Mouse (Mus musculus) liver, embryonic 12.5 days (tissue): ENCODE data around the gene C6. TPM values are rescaled to one million over a fixed set of nuclear protein-coding genes. Genes with fewer than 3 reads are reported as not detected.

Experiments
- ATAC-seq: fragments of 200-750 bp; cut with Nextera tagmentation; 2 replicates; pipeline ENCODE4 v1.8.0; 2017; ENCODE audit warnings: moderate number of reproducible peaks, mild to moderate bottlenecking, moderate library complexity
- H3K27ac ChIP-seq: fragments of 300-500 bp; sonication (generic); 2 replicates; pipeline ENCODE4 v1.5.1; 2016; ENCODE audit warnings: mild to moderate bottlenecking
- H3K27me3 ChIP-seq: fragments of 300-500 bp; sonication (generic); replicated peaks from 2 replicates; pipeline ENCODE4 v1.6.1; 2016; ENCODE audit warnings: mild to moderate bottlenecking, moderate library complexity
- H3K36me3 ChIP-seq: fragments of 300-500 bp; sonication (generic); 2 replicates; pipeline ENCODE4 v1.6.1; 2016; ENCODE audit warnings: mild to moderate bottlenecking, moderate library complexity
- H3K4me1 ChIP-seq: fragments of 300-500 bp; sonication (generic); 2 replicates; pipeline ENCODE4 v1.6.1; 2016
- H3K4me2 ChIP-seq: fragments of 300-500 bp; sonication (generic); 2 replicates; pipeline ENCODE4 v1.6.1; 2016; ENCODE audit warnings: mild to moderate bottlenecking, moderate library complexity
- H3K4me3 ChIP-seq: fragments of 300-500 bp; sonication (generic); 2 replicates; pipeline ENCODE4 v1.5.1; 2016; ENCODE audit warnings: mild to moderate bottlenecking, moderate library complexity
- H3K9ac ChIP-seq: fragments of 300-500 bp; sonication (generic); 2 replicates; pipeline ENCODE4 v1.6.1; 2016; ENCODE audit warnings: mild to moderate bottlenecking, moderate library complexity
- H3K9me3 ChIP-seq: fragments of 300-500 bp; sonication (generic); replicated peaks from 2 replicates; pipeline ENCODE4 v1.6.1; 2016; ENCODE audit warnings: mild to moderate bottlenecking, moderate library complexity
- WGBS: fragments of 180-500 bp; shearing (Covaris S2); methylation state at CpG from one replicate; pipeline ENCODE4 v1.1.7; 2016; ENCODE audit not compliant: insufficient replicate concordance; 5-methylcytosine and 5-hydroxymethylcytosine counted together
- polyA plus RNA-seq: library from polyadenylated mRNA; unstranded; fragments of >200 nt; fragmentation: Nextera tagmentation; extraction: Ambion mirVana; gene quantifications from 2 replicates; pipeline ENCODE4 v1.2.1, GENCODE M21; 2016

C6 gene
- polyA plus RNA-seq: 0.21 and 0.32 TPM in 2 replicates

- Histone ChIP-seq H3K4me2 (no peak within 1 kb of the TSS), H3K4me1 (no peaks in the 10 kb centered on the region), H3K9me3 (no peaks in the 10 kb centered on the region), H3K27ac (no peak within 1 kb of the TSS), H3K27me3 (no peaks in the 10 kb centered on the region), H3K36me3 (no peaks in the 10 kb centered on the region), H3K4me3 (no peak within 1 kb of the TSS), H3K9ac (no peak within 1 kb of the TSS)
- ATAC-seq: no peak
- WGBS: 70% methylated on average over 9 of the region's 9 CpGs
Measured at GRCm38 (mm10) chr15:4726830-4727310, at the start of gene C6. Gene C6 (plus strand): TSS chr15:4727175.

DNA sequence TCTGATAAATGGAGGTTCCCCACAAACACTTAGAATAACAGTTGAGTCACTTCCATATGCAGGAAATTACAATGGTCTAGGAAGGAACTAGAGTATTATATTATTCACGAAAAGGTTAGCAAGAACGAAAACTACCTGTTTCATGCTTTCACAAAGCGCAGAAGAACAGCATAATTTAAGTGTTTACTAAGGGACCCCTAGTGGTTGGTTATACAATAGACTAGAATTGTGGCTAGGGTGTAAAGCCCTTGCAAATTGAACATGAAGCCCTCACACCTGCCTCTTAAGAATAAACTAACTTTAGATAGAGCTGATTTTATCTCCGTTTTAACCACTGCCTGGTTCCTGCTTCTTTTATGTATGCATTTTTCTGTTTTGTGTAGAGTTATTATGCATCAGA, 29.4 kb upstream of the C6 start:
- Histone ChIP-seq H3K4me2 (no peak overlapping the region), H3K4me1 (no peaks in the 10 kb centered on the region), H3K27me3 (no peaks in the 10 kb centered on the region), H3K27ac (no peak overlapping the region), H3K36me3 (no peaks in the 10 kb centered on the region), H3K4me3 (no peak overlapping the region), H3K9me3 (peaks cover 13% of the 10 kb centered on the region; the same call in 1 of the 2 replicates), H3K9ac (no peak overlapping the region)
- no peak for ATAC-seq
- 70% methylated on average over 4 of the region's 4 CpGs for WGBS

DNA sequence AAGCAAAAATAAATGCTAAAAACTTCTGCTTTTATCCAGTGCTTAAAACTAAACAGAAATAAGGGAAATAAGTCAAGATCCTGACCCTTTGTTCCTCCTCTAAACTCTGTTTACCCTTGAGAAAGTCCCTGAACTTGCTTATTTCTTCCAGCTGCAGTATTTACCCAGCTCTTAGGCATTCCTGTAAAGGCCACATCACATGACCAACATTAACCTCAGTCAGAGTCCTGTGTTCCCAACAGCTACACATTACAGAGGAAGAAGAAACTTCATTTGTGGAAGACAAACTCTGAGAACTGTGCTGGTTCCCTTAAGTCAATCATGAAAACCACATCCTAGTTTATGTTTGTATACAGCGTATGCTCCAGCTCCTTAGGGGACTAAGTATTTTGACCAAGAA, 7.2 kb downstream of the C6 start:
- 68% methylated on average over 1 of the region's 1 CpGs for WGBS
- Histone ChIP-seq H3K27ac (no peak overlapping the region), H3K4me3 (no peak overlapping the region), H3K36me3 (no peaks in the 10 kb centered on the region), H3K4me1 (no peaks in the 10 kb centered on the region), H3K27me3 (no peaks in the 10 kb centered on the region), H3K9ac (no peak overlapping the region), H3K4me2 (no peak overlapping the region), H3K9me3 (no peaks in the 10 kb centered on the region)
- no peak for ATAC-seq

DNA sequence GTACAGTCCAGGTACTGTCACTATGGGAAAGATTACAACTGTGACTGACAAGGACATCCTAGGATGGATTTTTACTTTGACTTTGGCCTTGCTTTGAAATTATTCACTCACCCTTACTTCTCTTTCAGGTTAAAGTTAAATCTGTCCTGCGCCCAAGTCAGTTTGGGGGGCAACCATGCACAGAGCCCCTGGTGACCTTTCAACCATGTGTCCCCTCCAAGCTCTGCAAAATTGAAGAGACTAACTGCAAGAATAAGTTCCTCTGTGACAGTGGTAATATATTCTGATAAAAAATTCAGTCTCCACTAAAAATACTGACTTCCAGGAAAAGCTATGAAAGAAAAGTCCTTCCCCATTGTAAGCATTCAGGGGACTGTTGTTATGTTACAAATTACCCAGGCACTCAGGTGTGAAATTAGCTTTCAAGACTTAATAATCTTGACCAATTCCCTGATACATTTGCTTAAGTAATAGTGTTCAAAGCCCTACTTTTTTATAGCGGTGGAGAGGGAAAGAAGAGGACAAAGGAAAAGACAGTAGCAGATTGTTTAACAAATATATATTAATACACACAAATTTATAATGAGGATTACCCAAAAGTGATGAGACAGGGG, 8.1 kb downstream of the C6 start:
- no peaks in the 10 kb centered on the region for H3K27me3 ChIP-seq

DNA sequence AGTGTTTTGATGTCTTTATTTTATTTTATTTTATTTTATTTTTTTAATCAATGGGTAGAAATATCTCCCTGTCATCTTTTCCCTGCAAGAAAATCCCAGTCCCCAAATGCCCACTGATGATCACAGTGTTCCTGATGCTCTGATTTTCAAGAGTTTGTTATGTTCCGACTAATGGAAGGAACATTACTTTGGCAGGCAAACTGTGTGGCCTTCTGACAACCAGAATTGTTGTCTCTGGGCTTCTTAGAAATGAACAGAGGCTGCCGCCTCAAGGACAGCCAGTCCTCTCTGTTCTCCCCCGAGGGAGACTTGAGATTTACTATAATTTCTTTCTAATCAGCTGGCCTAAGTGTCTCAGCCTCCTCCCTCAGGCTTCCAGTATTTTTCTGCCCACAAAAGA, 20.7 kb downstream of the C6 start:
- H3K4me1 ChIP-seq: no peaks in the 10 kb centered on the region
- H3K27ac ChIP-seq: no peak overlapping the region
- H3K36me3 ChIP-seq: no peaks in the 10 kb centered on the region
- no peaks in the 10 kb centered on the region for H3K9me3 ChIP-seq
- no peaks in the 10 kb centered on the region for H3K27me3 ChIP-seq
- no peak overlapping the region for H3K4me2 ChIP-seq
- 70% methylated on average over 3 of the region's 3 CpGs for WGBS
- no peak overlapping the region for H3K4me3 ChIP-seq
- no peak overlapping the region for H3K9ac ChIP-seq
- no peak for ATAC-seq

More for the DNA sequence above, 8.1 kb downstream of the C6 start:
- Histone ChIP-seq H3K27ac (no peak overlapping the region), H3K4me2 (no peak overlapping the region), H3K4me1 (no peaks in the 10 kb centered on the region), H3K4me3 (no peak overlapping the region), H3K9me3 (no peaks in the 10 kb centered on the region), H3K36me3 (no peaks in the 10 kb centered on the region), H3K9ac (no peak overlapping the region)
- WGBS: 65% methylated on average over 2 of the region's 2 CpGs
- no peak for ATAC-seq

DNA sequence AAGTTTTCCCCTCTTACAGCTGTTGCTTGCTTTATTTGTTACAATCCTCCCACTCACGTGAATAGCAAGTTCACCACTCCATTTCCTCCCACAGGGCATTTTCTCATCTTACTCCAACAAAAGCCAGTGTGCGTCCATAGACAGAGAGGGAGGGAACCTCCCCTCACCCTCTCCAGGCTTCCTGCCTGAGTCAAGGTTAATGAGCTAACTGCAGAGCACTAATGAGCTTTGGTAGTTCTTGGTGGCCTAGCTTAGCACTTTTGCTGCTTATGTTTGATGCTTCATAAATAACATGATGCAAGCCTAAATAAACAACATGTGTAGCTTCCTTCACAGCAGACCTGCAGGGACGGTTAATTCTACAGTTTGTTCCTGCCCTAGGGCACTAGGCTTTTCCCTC, 63.4 kb downstream of the C6 start:
- Histone ChIP-seq H3K9me3 (no peaks in the 10 kb centered on the region), H3K27me3 (no peaks in the 10 kb centered on the region), H3K4me3 (no peak overlapping the region), H3K4me1 (no peaks in the 10 kb centered on the region), H3K36me3 (no peaks in the 10 kb centered on the region), H3K4me2 (no peak overlapping the region), H3K27ac (no peak overlapping the region), H3K9ac (no peak overlapping the region)
- WGBS: 32% methylated on average over 3 of the region's 3 CpGs
- no peak for ATAC-seq

GRCm38 (mm10) chr15:4796861-4797260, 69.9 kb downstream of the C6 start:
- Histone ChIP-seq H3K9me3 (no peaks in the 10 kb centered on the region), H3K9ac (no peak overlapping the region), H3K27me3 (no peaks in the 10 kb centered on the region), H3K4me2 (no peak overlapping the region), H3K36me3 (no peaks in the 10 kb centered on the region), H3K4me3 (no peak overlapping the region), H3K27ac (no peak overlapping the region), H3K4me1 (no peaks in the 10 kb centered on the region)
- WGBS: 55% methylated on average over 4 of the region's 4 CpGs
- ATAC-seq: no peak

DNA sequence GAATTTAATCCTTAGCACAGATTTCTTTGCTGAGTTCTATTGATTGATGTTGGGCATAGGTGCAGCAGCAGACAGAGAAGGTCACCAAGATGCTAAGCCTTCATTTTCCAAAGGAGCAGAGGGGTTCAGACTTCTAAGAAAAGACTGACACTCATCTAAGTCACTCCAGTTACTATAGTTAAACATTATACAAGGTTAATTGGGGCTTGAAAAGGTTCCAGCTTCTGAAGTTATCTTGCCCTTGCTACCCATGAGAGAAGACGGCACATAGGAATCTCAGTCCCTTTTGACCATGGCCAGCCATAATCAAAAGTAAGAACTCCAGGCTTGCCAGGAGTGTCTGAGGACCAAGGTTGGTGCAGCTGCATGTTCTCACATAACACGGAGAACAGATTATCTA, 77.3 kb downstream of the C6 start:
- no peak overlapping the region for H3K27ac ChIP-seq
- H3K4me1 ChIP-seq: no peaks in the 10 kb centered on the region
- ATAC-seq: no peak
- 72% methylated on average over 2 of the region's 2 CpGs for WGBS
- no peak overlapping the region for H3K4me3 ChIP-seq
- H3K9ac ChIP-seq: no peak overlapping the region
- no peaks in the 10 kb centered on the region for H3K27me3 ChIP-seq
- no peaks in the 10 kb centered on the region for H3K36me3 ChIP-seq
- H3K4me2 ChIP-seq: no peak overlapping the region
- no peaks in the 10 kb centered on the region for H3K9me3 ChIP-seq

DNA sequence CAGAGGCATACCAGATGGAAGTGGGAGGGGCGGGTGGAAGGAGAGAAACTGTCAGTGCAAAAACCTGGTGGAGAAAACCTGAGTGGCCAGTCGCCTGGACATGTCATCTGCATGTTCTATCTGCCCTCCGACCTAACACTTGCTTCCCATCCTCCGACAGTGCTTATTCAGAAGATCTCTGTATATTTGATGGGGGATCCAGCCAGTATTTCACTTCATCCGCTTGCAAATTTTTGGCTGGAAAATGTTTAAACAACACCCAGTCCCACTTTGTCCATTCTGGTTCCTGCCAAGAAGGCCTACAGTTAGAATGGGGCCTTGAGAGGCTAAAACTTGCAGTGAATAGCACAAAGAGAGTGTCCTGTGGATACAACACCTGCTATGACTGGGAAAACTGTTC, 81.2 kb downstream of the C6 start:
- Histone ChIP-seq H3K27me3 (no peaks in the 10 kb centered on the region), H3K4me3 (no peak overlapping the region), H3K27ac (no peak overlapping the region), H3K36me3 (no peaks in the 10 kb centered on the region), H3K9me3 (no peaks in the 10 kb centered on the region), H3K4me2 (no peak overlapping the region), H3K9ac (no peak overlapping the region), H3K4me1 (no peaks in the 10 kb centered on the region)
- 57% methylated on average over 5 of the region's 5 CpGs for WGBS
- no peak for ATAC-seq

GRCm38 (mm10) chr15:4814976-4815375, 88.0 kb downstream of the C6 start:
- no peak for ATAC-seq
- Histone ChIP-seq H3K4me1 (no peaks in the 10 kb centered on the region), H3K4me3 (no peak overlapping the region), H3K27ac (no peak overlapping the region), H3K27me3 (no peaks in the 10 kb centered on the region), H3K9me3 (no peaks in the 10 kb centered on the region), H3K36me3 (no peaks in the 10 kb centered on the region), H3K4me2 (no peak overlapping the region), H3K9ac (no peak overlapping the region)
- 64% methylated on average over 5 of the region's 5 CpGs for WGBS

- H3K9ac ChIP-seq: no peak overlapping the region
- H3K4me2 ChIP-seq: no peak overlapping the region
- 58% methylated on average over 2 of the region's 2 CpGs for WGBS
Measured at GRCm38 (mm10) chr15:4815711-4816110, 88.7 kb downstream of the C6 start.

DNA sequence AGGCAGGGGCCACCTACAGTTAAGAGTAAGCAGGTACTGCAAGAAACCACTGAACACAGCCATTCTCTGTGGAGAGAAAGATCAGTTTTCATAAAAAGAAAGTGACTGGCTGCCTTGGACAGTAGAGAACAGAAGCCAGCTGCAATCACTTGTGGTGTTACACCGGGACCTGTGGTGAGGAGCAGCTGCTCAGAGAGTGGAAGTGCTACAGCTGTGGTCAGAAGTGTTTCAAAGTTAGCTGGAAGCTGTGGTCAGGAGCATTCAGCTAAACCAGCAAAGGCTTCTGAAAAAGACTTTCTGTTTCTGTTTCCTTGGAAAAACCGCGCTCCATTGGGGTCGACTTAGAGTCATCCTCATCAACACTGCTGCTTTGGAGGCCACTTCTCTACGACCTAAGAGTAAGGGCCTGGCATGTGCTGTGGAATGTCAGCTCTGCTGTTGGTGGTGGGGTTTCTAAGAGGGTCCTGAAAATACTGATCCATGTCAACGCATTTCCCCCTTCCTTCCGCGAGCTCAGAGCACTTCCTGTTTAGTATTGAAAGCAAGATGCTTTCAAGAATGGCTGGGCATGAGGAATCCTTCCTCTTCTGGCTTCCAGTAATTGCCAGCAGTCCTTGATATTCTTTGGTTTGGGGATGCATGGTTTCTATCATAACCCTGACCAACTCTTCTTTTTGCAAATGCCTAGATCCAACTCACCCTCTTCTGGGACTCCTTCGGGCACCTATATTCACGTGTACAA, 89.9 kb downstream of the C6 start:
- Histone ChIP-seq H3K27ac (no peak overlapping the region), H3K9me3 (no peaks in the 10 kb centered on the region), H3K4me3 (no peak overlapping the region), H3K9ac (no peak overlapping the region), H3K4me2 (no peak overlapping the region), H3K36me3 (no peaks in the 10 kb centered on the region), H3K27me3 (no peaks in the 10 kb centered on the region), H3K4me1 (no peaks in the 10 kb centered on the region)
- WGBS: 44% methylated on average over 10 of the region's 10 CpGs
- no peak for ATAC-seq

More at GRCm38 (mm10) chr15:4815711-4816110, 88.7 kb downstream of the C6 start:
- Histone ChIP-seq H3K27ac (no peak overlapping the region), H3K27me3 (no peaks in the 10 kb centered on the region), H3K4me1 (no peaks in the 10 kb centered on the region), H3K9me3 (no peaks in the 10 kb centered on the region), H3K4me3 (no peak overlapping the region), H3K36me3 (no peaks in the 10 kb centered on the region)
- no peak for ATAC-seq
